Mouse (Mus musculus) limb, embryonic 14.5 days (tissue): ENCODE measurements at regions not wholly inside any gene's neighbourhood (a gene's known extent, or its start where the extent isn't known, plus 50 kb on each side); places are given as distances from the start of the nearest gene placed in this dataset.

Source experiments
- ATAC-seq: fragments of 200-750 bp; cut with Nextera tagmentation; 2 replicates; pipeline ENCODE4 v1.8.0; 2017; ENCODE audit warnings: low read depth, moderate number of reproducible peaks, moderate TSS enrichment; ENCODE audit not compliant: low FRiP score
- DNase-seq: peaks from one replicate; pipeline ENCODE4 v3.0.0-alpha.2; 2015; ENCODE audit warnings: low spot score
- H3K27ac ChIP-seq: fragments of 300-500 bp; sonication (generic); replicated peaks from 2 replicates; pipeline ENCODE4 v1.5.1; 2014; ENCODE audit warnings: low read depth, mild to moderate bottlenecking, low read length, moderate library complexity, mixed read lengths
- H3K27me3 ChIP-seq: fragments of 300-500 bp; sonication (generic); 2 replicates; pipeline ENCODE4 v1.6.1; 2014; ENCODE audit warnings: low read length, mixed read lengths; ENCODE audit not compliant: control insufficient read depth, insufficient read depth
- H3K36me3 ChIP-seq: fragments of 300-500 bp; sonication (generic); 2 replicates; pipeline ENCODE4 v1.6.1; 2014; ENCODE audit warnings: mild to moderate bottlenecking, low read length, moderate library complexity, mixed read lengths; ENCODE audit not compliant: control insufficient read depth, insufficient read depth
- H3K4me1 ChIP-seq: fragments of 300-500 bp; sonication (generic); 2 replicates; pipeline ENCODE4 v1.6.1; 2014; ENCODE audit warnings: antibody characterized with exemption, low read length, mixed read lengths; ENCODE audit not compliant: control insufficient read depth, insufficient read depth
- H3K4me2 ChIP-seq: fragments of 300-500 bp; sonication (generic); replicated peaks from 2 replicates; pipeline ENCODE4 v1.6.1; 2014; ENCODE audit warnings: low read depth, mild to moderate bottlenecking, low read length, moderate library complexity; ENCODE audit not compliant: severe bottlenecking
- H3K4me3 ChIP-seq: fragments of 300-500 bp; sonication (generic); replicated peaks from 2 replicates; pipeline ENCODE4 v1.5.1; 2014; ENCODE audit warnings: low read length
- H3K9ac ChIP-seq: fragments of 300-500 bp; sonication (generic); 2 replicates; pipeline ENCODE4 v1.6.1; 2014; ENCODE audit warnings: mild to moderate bottlenecking, low read depth, low read length, moderate library complexity; ENCODE audit not compliant: severe bottlenecking
- H3K9me3 ChIP-seq: fragments of 300-500 bp; sonication (generic); 2 replicates; pipeline ENCODE4 v1.6.1; 2016; ENCODE audit warnings: low read length; ENCODE audit not compliant: control insufficient read depth
- POLR2A ChIP-seq: fragments of 200-500 bp; IDR thresholded peaks from 2 replicates; pipeline ENCODE4 v1.8.0; 2012; ENCODE audit warnings: inconsistent platforms, mild to moderate bottlenecking, moderate library complexity, borderline replicate concordance; ENCODE audit not compliant: insufficient read depth, insufficient read length; ENCODE audit errors: extremely low read depth
- WGBS: fragments of 180-500 bp; shearing (Covaris S2); extraction: QIAGEN DNeasy Blood & Tissue Kit; methylation state at CpG from one replicate; pipeline ENCODE4 v1.1.7; 2014; 5-methylcytosine and 5-hydroxymethylcytosine counted together

GRCm38 (mm10) chr8:112933815-112934214 is 364.0 kb downstream of the Cntnap4 start:
- TF ChIP-seq POLR2A, result no peak
- H3K9me3 ChIP-seq, result no peaks in the 10 kb centered on the region
- WGBS, result 92% methylated on average over 2 of the region's 2 CpGs

GRCm38 (mm10) chr8:112935411-112935810 is 365.6 kb downstream of the Cntnap4 start:
- Histone ChIP-seq H3K9me3 (no peaks in the 10 kb centered on the region), H3K4me1 (peaks cover 5% of the 10 kb centered on the region; the same call in 1 of the 2 replicates), H3K27ac (no peak overlapping the region), H3K9ac (no peak overlapping the region), H3K4me2 (no peak overlapping the region), H3K4me3 (no peak overlapping the region), H3K36me3 (no peaks in the 10 kb centered on the region), H3K27me3 (no peaks in the 10 kb centered on the region)
- TF ChIP-seq POLR2A, result no peak
- WGBS, result 44% methylated on average over 3 of the region's 3 CpGs
- DNase-seq (peak; percentile 27), ATAC-seq (no peak)

More at GRCm38 (mm10) chr8:112933815-112934214, 364.0 kb downstream of the Cntnap4 start:
- Histone ChIP-seq H3K9ac (no peak overlapping the region), H3K4me3 (no peak overlapping the region), H3K27ac (no peak overlapping the region), H3K36me3 (no peaks in the 10 kb centered on the region), H3K4me2 (no peak overlapping the region), H3K4me1 (peaks cover 5% of the 10 kb centered on the region; the same call in 1 of the 2 replicates), H3K27me3 (no peaks in the 10 kb centered on the region)
- ATAC-seq (no peak), DNase-seq (no peak)

DNA sequence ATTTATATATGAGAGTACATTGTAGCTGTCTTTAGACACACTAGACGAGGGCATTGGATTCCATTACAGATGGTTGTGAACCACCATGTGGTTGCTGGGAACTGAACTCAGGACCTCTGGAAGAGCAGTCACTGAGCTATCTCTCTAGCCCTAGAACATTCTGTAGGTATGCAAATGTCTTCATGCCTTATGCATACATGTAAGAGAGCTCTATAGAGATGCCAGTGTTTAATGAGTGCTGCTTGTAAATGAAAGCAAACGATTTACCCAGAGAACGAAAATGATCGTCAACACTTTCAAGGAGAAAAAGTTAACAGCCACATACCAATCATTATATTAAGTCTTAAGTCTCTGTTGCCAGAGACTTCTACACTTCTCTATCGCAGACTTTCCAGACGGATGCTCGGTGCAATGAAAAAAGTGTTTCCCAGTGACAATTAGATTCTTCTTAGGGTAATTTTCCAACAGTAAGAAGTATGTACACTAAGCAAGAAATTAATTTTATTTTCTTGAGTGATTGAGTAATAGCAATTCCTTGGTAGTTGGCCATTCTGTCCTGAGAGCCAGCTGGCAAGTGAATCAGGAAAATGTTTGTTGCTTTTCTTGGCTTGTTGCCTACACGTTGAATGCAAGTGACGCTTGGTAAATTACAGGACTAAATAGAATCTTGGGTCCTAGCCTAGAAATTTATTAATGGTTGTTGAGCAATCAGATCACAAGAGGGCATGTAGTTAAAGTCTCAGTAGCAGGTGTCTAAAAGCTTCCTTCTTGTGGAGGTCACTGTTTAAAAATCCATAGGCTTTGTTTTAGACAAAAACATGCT is 366.3 kb downstream of the Cntnap4 start:
- Histone ChIP-seq H3K36me3 (no peaks in the 10 kb centered on the region), H3K27ac (no peak overlapping the region), H3K27me3 (no peaks in the 10 kb centered on the region), H3K4me2 (no peak overlapping the region), H3K4me3 (no peak overlapping the region), H3K4me1 (peaks cover 5% of the 10 kb centered on the region; the same call in 1 of the 2 replicates), H3K9me3 (no peaks in the 10 kb centered on the region), H3K9ac (no peak overlapping the region)
- WGBS, result 63% methylated on average over 9 of the region's 9 CpGs
- DNase-seq (peak; percentile 60), ATAC-seq (no peak)
- TF ChIP-seq POLR2A, result no peak

GRCm38 (mm10) chr8:112972418-112972817 is 402.6 kb downstream of the Cntnap4 start:
- H3K9ac ChIP-seq, result no peak overlapping the region
- H3K36me3 ChIP-seq, result no peaks in the 10 kb centered on the region
- H3K27me3 ChIP-seq, result no peaks in the 10 kb centered on the region
- no peak overlapping the region for H3K4me3 ChIP-seq
- TF ChIP-seq POLR2A, result no peak
- no peaks in the 10 kb centered on the region for H3K9me3 ChIP-seq
- ATAC-seq (no peak), DNase-seq (peak; percentile 66)
- H3K4me2 ChIP-seq, result no peak overlapping the region
- no peaks in the 10 kb centered on the region for H3K4me1 ChIP-seq
- WGBS, result 4% methylated on average over 6 of the region's 6 CpGs
- H3K27ac ChIP-seq, result no peak overlapping the region

- Histone ChIP-seq H3K9ac (no peak overlapping the region), H3K4me3 (no peak overlapping the region), H3K9me3 (no peaks in the 10 kb centered on the region), H3K4me1 (no peaks in the 10 kb centered on the region), H3K27me3 (no peaks in the 10 kb centered on the region), H3K4me2 (no peak overlapping the region), H3K36me3 (no peaks in the 10 kb centered on the region), H3K27ac (no peak overlapping the region)
- WGBS, result 96% methylated on average over 2 of the region's 2 CpGs
- no peak for TF ChIP-seq POLR2A
- DNase-seq (no peak), ATAC-seq (no peak)
Observed at GRCm38 (mm10) chr8:112975734-112976133, 405.9 kb downstream of the Cntnap4 start.
